Mouse (Mus musculus): ENCODE measurements at regions not wholly inside any gene's neighbourhood (a gene's known extent, or its start where the extent isn't known, plus 50 kb on each side); places are given as distances from the start of the nearest gene placed in this dataset.

DNA sequence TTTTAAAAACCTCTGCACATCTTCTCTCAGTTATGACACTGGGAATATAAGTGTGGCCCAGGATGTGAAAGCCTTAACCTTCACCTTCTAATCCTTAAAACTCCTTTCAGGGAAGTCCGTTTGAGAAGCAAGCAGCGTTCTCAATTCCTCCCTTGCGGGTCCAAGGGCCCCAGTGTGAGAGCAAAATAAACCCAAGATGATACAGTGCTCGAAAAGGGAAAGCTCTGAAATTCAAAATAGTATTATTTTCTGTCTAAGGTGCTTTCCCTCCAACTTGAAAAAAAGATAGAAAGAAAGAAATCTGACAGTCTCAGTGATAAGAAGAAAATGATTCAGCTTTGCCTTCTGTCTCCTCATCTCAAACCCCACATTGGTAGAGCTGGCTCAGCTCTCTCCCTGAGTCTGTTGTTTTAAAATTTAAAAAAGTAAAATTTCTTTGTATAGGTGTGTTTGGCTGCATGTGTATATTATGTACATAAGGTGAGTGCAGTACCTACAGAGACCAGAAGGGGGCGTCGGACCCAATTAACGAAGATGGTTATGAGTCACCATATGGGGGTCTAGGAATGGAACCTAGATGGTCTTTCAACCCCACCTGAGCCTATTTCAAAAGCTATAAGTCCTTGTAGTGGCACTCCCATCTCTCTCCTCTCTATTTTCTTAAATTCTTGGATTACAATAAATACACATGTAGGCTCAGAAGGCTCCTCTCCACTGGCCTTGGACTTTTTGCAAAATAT is 222.3 kb upstream of the Spdye4c start:
- DNase-seq (ENCODE audit: low spot score), result no peak

DNA sequence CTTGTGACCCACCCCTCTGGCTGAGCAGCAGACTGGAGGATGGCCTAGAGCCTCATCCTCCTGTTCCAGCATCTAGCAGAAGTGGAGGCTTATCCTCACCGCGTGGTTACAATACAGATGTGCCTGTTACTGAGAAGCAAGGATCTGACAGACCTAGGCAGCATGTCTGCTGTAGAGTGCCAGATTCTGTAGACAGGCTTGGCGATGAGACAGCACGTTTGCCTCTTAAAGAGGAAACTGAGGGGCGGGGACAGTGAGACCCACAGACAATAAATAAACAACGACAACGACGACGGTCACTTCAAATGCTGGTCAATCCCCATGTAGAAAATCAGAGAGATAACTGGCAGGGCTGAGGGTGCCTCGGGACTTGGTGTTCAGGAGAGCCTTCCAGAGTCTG is 220.2 kb upstream of the Spdye4c start:
- DNase-seq (ENCODE audit: low spot score), result no peak

DNA sequence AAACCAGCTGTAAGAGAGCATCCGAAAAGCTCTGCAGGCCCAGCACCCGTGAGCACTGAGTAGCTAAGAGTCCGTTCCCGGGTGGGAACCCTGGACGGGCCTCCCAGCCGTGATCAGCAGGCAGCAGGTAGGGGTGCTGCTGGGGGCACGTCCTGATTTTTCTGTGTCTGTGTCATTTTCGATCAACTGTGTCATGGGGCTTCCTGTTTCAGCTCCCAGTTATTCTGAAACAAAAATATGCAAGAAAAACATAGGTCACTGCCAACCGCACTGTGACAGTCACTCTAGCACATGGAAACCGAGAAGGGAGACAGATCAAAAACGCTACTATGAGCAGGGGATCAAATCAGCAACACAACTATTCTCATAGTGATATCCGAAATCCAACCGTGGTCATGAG is 218.8 kb upstream of the Spdye4c start:
- no peak for DNase-seq (ENCODE audit: low spot score)

DNA sequence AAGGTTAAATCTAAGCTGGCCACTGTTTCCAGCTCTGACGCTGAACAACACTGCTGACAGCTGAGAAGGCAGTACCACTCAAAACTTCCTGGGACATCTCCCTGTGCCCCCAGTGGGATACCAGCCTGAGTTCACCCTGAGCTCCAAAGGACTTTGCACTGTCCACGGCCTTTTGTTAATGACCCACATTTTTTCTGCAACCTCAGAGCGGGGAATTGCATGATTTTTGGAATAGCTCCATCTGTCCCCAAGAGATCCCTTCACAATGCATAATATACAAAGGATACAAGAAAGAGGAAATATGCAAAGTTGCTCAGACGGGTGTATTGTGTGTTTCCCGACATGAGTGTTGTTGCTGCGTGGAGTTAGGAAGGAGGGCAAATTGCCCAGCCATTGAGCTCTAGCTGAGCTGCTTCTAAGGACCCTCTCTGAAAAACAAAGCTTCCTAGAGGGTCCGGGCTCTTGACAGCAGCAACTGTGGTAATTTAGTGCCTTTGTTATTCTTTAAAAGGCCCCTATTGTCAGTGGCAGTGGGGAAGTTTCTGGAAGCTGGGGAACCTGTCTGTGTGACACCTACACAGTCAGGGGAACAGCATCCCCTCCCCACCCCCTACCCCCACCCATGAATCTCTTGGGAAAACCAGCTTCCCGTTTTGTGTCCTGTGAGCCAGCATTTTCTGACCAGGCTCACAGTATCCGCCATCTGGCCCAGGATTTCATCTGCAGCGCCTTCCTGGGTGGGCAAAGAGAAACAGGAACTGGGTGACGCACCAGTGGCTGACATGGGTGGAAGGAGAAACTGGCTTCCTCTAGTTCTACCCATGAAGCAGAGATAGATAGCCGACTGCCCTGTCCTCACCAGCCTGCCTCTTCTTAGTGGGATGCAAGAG is 217.4 kb upstream of the Spdye4c start:
- DNase-seq (ENCODE audit: low spot score), result no peak

DNA sequence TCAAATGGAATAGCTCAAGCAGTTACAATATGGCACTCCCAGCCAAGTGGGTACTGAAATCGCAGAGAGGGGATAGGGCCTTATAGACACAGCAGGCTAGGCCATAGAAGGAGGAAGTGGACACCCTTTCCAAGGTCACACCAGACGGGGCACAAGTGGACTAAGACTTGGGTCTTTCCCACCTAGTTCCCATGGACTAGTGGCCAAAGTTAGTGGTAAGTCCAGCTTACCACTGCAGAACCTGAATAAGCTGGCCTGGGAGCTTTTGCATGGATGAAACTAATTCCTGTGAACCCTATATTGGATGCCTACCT is 216.8 kb upstream of the Spdye4c start:
- no peak for DNase-seq (ENCODE audit: low spot score)

- no peak for DNase-seq (ENCODE audit: low spot score)
These were observed 216.1 kb upstream of the Spdye4c start for GRCm38 (mm10) chr2:128374926-128375325.

- no peak for DNase-seq (ENCODE audit: low spot score)
These were observed 215.2 kb upstream of the Spdye4c start for GRCm38 (mm10) chr2:128375827-128376226.

DNA sequence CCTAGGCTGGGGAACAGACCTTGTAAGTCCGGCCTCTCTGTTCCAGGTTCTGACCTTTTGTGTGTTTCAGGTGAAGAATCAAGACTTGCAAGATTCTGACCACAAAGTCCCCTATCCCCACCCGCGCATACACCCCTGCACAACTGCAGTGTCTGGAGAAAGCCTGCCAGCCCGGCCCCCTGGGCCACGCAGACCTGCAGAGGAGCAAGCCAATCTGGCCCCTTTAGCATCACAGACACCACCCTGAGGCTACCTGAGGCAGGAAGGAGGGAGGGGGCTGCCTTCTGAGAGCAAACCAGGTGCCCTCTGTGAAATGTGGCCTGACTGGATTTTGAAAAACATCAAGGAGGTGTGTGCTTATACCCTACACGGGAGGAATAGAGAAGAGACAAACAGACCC is 213.8 kb upstream of the Spdye4c start:
- no peak for DNase-seq (ENCODE audit: low spot score)

DNA sequence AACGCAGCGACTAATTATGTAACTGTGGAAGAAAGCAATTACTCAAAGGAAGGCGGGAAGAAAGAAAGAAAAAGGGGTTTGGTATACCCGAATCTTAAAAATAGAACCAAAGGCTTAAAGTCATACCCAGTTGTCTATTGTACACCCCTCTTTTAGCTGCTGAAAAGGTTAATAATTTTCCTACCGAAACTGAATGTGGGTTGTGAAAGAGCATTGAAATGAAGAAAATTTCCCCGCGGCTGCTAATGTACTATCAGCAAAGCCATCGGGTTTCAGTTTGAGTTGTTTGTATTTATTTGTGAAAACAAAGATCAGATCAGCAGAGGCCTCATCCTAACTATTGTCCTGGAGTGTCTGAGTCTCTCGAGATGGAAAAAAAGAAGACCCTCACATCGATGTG is 213.3 kb upstream of the Spdye4c start:
- no peak for DNase-seq (ENCODE audit: low spot score)

DNA sequence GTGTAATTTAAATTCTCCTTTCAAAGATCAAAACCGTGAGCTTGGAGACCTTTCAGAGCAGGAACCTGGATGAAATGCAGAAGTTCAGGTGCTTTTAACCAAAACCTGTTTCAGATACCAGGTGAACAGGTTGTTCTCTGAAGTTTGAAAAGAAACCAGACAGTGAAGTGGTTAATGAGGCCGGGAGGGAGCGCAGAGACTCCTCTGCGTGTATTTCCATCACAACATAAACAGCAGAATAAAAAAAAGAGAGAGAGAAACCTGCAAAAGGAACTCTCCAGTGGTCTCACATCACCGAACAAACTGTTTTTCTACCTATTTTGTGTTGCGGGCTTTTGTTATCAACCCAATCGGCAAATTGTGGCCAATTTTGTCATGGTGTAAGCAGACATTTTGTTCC is 212.6 kb upstream of the Spdye4c start:
- DNase-seq (ENCODE audit: low spot score), result no peak

- no peak for DNase-seq (ENCODE audit: low spot score)
These were observed 211.9 kb upstream of the Spdye4c start for GRCm38 (mm10) chr2:128379151-128379550.

DNA sequence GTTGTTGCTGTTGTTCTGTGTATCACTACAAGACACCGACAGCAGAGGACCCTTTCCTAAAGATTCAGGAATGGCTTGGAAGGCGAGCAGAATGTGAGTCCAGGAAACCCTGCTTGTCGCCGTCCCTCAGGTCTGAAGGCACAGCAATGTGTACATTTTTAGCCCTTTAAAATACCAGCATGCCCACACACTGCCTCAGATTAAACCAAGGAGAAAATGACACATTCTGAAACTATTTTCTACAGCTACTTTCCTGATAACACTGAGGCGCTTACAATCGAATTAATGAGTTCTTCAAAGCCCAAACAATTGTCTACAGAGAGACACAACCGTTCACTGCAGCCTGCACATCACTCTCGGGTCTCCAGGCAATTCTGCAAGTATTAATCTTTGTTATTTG is 211.5 kb upstream of the Spdye4c start:
- DNase-seq (ENCODE audit: low spot score), result no peak

GRCm38 (mm10) chr2:128380581-128380980 is 210.4 kb upstream of the Spdye4c start:
- no peak for DNase-seq (ENCODE audit: low spot score)

GRCm38 (mm10) chr2:128381684-128382205 is 209.3 kb upstream of the Spdye4c start:
- no peak for DNase-seq (ENCODE audit: low spot score)

- no peak for DNase-seq (ENCODE audit: low spot score)
These were observed 208.5 kb upstream of the Spdye4c start for GRCm38 (mm10) chr2:128382473-128382872.

GRCm38 (mm10) chr2:128384612-128385011 is 206.4 kb upstream of the Spdye4c start:
- DNase-seq (ENCODE audit: low spot score), result no peak

DNA sequence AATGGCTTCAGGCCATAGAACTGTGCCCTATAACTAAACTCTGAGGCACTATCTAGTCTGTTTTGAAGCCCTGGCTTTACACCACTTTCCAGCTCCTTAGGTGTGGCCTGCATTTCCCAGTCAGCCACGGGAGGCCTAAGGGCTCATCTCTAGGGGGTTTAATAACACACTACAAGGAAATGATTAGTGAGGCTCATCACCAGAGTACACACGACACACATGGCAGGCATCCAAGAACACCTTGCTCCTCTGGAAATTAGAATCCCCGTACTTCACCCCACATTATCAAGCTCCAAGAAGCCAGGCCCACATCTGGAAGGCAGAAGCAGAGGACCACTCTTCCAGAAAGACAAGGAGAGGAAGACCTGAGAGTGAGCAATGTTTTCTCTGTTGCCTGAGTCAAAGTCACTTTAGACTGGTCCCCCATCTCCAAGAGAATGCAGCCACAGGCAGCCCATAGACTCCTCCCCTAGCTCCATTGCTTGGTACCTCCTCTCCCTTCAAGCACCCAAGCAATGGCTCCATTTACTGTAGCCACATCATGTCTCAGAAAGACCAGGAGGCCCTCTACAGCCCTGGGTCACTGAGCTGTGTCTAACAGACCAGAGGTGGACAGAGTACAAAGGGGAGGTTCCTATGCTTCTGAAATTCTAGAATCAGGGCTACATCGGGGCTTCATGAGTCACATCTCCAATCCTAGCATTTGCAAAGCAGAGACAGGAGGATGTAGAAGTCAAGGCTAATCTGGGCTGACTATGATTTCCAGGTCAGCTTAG is 204.0 kb upstream of the Spdye4c start:
- DNase-seq (ENCODE audit: low spot score), result no peak

DNA sequence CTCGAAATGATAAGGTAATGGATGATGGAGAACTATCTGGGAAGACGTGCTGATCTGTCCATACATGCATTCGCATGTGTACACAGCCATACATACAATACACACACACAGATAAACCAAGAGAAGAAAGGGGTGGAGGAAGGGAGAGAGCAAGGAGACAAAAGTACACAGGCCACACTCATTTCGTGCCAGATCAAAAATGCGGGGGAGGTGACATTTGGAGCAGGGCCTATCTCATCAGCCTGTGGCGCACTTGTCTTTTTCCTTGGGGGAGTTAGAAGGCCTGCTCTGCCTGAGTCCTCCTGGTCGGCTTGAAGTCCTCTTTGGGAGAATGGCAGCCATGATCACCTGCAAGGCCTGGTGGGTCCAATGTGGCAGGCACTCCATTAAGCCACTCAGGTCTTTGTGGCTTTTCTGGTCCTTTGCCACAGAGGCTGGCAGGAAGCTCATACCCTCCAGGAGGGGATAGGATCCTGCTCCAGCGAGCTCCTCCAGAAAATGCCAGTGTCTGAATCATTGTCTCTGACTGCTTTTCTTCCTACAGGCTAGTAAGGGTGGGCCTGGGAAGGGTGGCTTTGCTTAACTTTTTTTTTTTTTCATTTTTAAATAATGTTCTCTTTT is 203.0 kb upstream of the Spdye4c start:
- no peak for DNase-seq (ENCODE audit: low spot score)

DNA sequence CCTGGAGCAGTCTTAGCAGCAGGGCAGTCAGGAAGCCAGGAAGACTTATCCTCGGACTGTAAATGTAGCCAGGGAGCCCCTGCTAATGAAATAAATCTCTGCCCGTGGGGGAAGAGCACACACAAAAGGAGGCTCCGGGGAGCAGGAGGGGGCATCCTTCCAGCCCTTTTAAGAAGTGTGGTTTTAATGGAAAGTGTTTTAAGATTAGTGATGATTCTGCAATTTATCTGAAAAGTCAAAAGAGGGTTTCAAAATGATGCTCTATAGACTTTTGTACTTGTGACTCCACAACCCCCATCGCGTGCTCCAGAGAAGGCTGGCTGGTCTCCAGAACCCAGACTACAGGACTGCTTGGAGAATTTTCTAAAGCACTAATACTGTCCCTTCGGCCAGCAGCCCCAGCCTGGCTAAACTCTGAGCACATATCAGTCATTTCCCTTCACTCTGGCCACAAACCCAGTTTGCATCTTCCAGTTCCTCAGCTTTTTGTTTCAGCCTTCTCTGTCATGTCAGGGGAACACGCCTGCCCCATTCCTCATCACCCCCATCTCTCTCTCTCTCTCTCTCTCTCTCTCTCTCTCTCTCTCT is 202.0 kb upstream of the Spdye4c start:
- DNase-seq (ENCODE audit: low spot score), result no peak

DNA sequence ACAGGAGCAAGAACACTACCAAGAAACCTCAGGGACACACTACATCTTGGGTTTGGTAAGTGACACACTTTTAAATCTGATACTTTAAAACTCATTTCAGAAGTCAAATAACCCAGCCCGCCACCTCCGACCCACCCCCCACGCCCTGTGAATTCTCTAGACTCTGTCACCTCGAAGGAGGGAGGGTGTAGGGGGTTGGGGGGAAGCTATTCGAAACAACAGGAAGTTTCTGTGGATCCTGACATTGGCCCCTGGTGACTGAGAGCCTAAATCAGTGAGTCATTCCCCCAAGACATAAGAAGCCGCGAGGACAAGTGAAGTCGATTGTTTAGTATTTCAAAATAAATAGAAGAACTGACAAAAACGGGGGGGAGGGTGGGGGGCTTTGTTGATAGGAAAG is 198.7 kb upstream of the Spdye4c start:
- no peak for DNase-seq (ENCODE audit: low spot score)

GRCm38 (mm10) chr2:128393401-128393800 is 197.6 kb upstream of the Spdye4c start:
- no peak for DNase-seq (ENCODE audit: low spot score)

DNA sequence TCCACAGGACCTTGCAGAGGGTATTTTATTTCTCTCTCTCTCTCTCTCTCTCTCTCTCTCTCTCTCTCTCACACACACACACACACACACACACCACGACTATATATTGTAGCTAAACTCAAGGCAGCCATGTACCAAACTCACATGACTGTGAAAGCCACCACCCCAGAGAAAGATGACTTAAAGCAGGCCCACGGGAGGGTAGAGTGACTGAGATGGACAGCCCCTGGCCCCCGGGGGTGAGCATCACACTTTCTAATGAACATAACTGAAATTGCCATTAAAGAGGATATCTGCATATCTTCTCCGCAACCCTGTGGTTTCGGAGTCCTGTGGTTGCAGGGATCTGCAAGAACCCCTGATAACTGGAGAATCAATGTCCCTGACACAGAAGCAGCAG is 197.1 kb upstream of the Spdye4c start:
- DNase-seq (ENCODE audit: low spot score), result no peak
